Mouse (Mus musculus) C2C12 (cell line): Measurements from ENCODE around the gene Plekho2. TPM values are rescaled to one million over a fixed set of nuclear protein-coding genes. Genes with fewer than 3 reads are reported as not detected.

Source experiments
- H3K27me3 ChIP-seq: one replicate; pipeline ENCODE4 v1.6.1; 2011; ENCODE audit not compliant: control insufficient read depth, insufficient read depth, insufficient read length
- H3K36me3 ChIP-seq: one replicate; pipeline ENCODE4 v1.6.1; 2011; ENCODE audit not compliant: control insufficient read depth, insufficient read depth
- H3K4me3 ChIP-seq: one replicate; pipeline ENCODE4 v1.5.1; 2011; ENCODE audit warnings: mild to moderate bottlenecking, control low read depth; ENCODE audit not compliant: poor library complexity, insufficient read depth, severe bottlenecking
- H3K79me2 ChIP-seq: one replicate; pipeline ENCODE4 v1.6.1; 2011; ENCODE audit not compliant: control insufficient read depth, insufficient read depth
- H3K79me3 ChIP-seq: one replicate; pipeline ENCODE4 v1.6.1; 2011; ENCODE audit warnings: low read depth, control low read depth
- H3ac ChIP-seq: one replicate; pipeline ENCODE3; 2011; ENCODE audit warnings: low read depth; ENCODE audit not compliant: control insufficient read depth, insufficient read length
- CEBPB ChIP-seq: IDR thresholded peaks from one replicate; pipeline ENCODE4 v1.6.1; 2011; ENCODE audit warnings: low read depth, mild to moderate bottlenecking, control low read depth, moderate library complexity
- CTCF ChIP-seq: IDR thresholded peaks from one replicate; pipeline ENCODE4 v1.5.1; 2011; ENCODE audit not compliant: control insufficient read depth, insufficient read depth, insufficient read length
- FOSL1 ChIP-seq: IDR thresholded peaks from one replicate; pipeline ENCODE4 v1.8.0; 2011; ENCODE audit warnings: mild to moderate bottlenecking, low read length; ENCODE audit not compliant: poor library complexity, insufficient read depth, severe bottlenecking
- MAX ChIP-seq: IDR thresholded peaks from one replicate; pipeline ENCODE4 v1.6.1; 2011; ENCODE audit warnings: mild to moderate bottlenecking, control low read depth
- MYOD1 ChIP-seq: IDR thresholded peaks from one replicate; pipeline ENCODE4 v1.6.1; 2011; ENCODE audit warnings: low read depth; ENCODE audit not compliant: control insufficient read depth, insufficient read length
- MYOG ChIP-seq: IDR thresholded peaks from one replicate; pipeline ENCODE4 v1.6.1; 2011; ENCODE audit not compliant: control insufficient read depth, insufficient read length; ENCODE audit errors: extremely low read depth
- USF1 ChIP-seq: IDR thresholded peaks from one replicate; pipeline ENCODE4 v1.6.1; 2011; ENCODE audit warnings: low read depth, mild to moderate bottlenecking, control low read depth, moderate library complexity
- polyA plus RNA-seq: library from polyadenylated mRNA; unstranded; fragments of >200 nt; fragmentation: generic; extraction: Trizol; gene quantifications from one replicate; pipeline ENCODE4 v1.2.1, GENCODE M21; 2012; ENCODE audit warnings: missing spikeins

The Plekho2 gene
- polyA plus RNA-seq, 1 experiment = 23.3 TPM

GRCm38 (mm10) chr9:65621196-65621595, 41.4 kb upstream of the Plekho2 start:
- TF ChIP-seq MYOD1 (no peak), CEBPB (no peak), FOSL1 (no peak), USF1 (no peak), MAX (no peak), CTCF (no peak), MYOG (no peak)
- no peaks in the 10 kb centered on the region for H3K79me2 ChIP-seq
- H3K36me3 ChIP-seq = no peaks in the 10 kb centered on the region
- H3ac ChIP-seq = no peak overlapping the region
- H3K79me3 ChIP-seq = no peaks in the 10 kb centered on the region
- no peaks in the 10 kb centered on the region for H3K27me3 ChIP-seq
- H3K4me3 ChIP-seq = no peak overlapping the region

GRCm38 (mm10) chr9:65619311-65619710, 39.5 kb upstream of the Plekho2 start:
- H3K79me3 ChIP-seq = no peaks in the 10 kb centered on the region
- no peak overlapping the region for H3K4me3 ChIP-seq
- TF ChIP-seq MAX (no peak), USF1 (no peak), MYOD1 (no peak), CTCF (no peak), MYOG (no peak), CEBPB (no peak), FOSL1 (no peak)
- H3K27me3 ChIP-seq = no peaks in the 10 kb centered on the region
- H3K79me2 ChIP-seq = no peaks in the 10 kb centered on the region
- H3K36me3 ChIP-seq = no peaks in the 10 kb centered on the region
- no peak overlapping the region for H3ac ChIP-seq

GRCm38 (mm10) chr9:65613098-65613497, 33.3 kb upstream of the Plekho2 start:
- Histone ChIP-seq H3ac (no peak overlapping the region), H3K4me3 (no peak overlapping the region), H3K36me3 (no peaks in the 10 kb centered on the region), H3K79me3 (no peaks in the 10 kb centered on the region), H3K79me2 (no peaks in the 10 kb centered on the region), H3K27me3 (no peaks in the 10 kb centered on the region)
- TF ChIP-seq CEBPB (no peak), MYOD1 (no peak), MAX (no peak), CTCF (no peak), MYOG (no peak)

- no peak overlapping the region for H3K4me3 ChIP-seq
- H3K27me3 ChIP-seq = no peaks in the 10 kb centered on the region
- no peak overlapping the region for H3ac ChIP-seq
- no peaks in the 10 kb centered on the region for H3K79me2 ChIP-seq
- no peaks in the 10 kb centered on the region for H3K79me3 ChIP-seq
- H3K36me3 ChIP-seq = no peaks in the 10 kb centered on the region
- no peak for TF ChIP-seq CEBPB
These were observed 32.2 kb upstream of the Plekho2 start for GRCm38 (mm10) chr9:65611969-65612486.

GRCm38 (mm10) chr9:65607120-65607519, 27.3 kb upstream of the Plekho2 start:
- Histone ChIP-seq H3K79me3 (no peaks in the 10 kb centered on the region), H3K79me2 (no peaks in the 10 kb centered on the region), H3K4me3 (no peak overlapping the region), H3K36me3 (no peaks in the 10 kb centered on the region), H3ac (no peak overlapping the region), H3K27me3 (no peaks in the 10 kb centered on the region)
- TF ChIP-seq CTCF = no peak
- TF ChIP-seq CEBPB = no peak
- TF ChIP-seq USF1 = no peak
- TF ChIP-seq MYOG = no peak
- no peak for TF ChIP-seq FOSL1
- TF ChIP-seq MYOD1 = no peak
- no peak for TF ChIP-seq MAX

GRCm38 (mm10) chr9:65606321-65607109, 26.7 kb upstream of the Plekho2 start:
- Histone ChIP-seq H3K4me3 (no peak overlapping the region), H3K36me3 (no peaks in the 10 kb centered on the region)
- TF ChIP-seq MYOG = no peak
- no peak for TF ChIP-seq CTCF
- TF ChIP-seq USF1 = no peak
- no peak for TF ChIP-seq MYOD1
- no peak for TF ChIP-seq FOSL1

More at GRCm38 (mm10) chr9:65606321-65607109, 26.7 kb upstream of the Plekho2 start:
- no peak overlapping the region for H3ac ChIP-seq
- H3K27me3 ChIP-seq = no peaks in the 10 kb centered on the region
- no peaks in the 10 kb centered on the region for H3K79me2 ChIP-seq
- no peaks in the 10 kb centered on the region for H3K79me3 ChIP-seq
